Mouse (Mus musculus) activated CD4-positive, CD25-positive, alpha-beta regulatory T cell, adult 9 weeks (primary cell): Measurements from ENCODE around the gene M1ap. TPM values are rescaled to one million over a fixed set of nuclear protein-coding genes. Genes with fewer than 3 reads are reported as not detected.

ENCODE experiments used
- polyA plus RNA-seq: library from polyadenylated mRNA; unstranded; fragments of 100-300 nt; shearing (Covaris generic); gene quantifications from one replicate; pipeline ENCODE4 v1.2.1, GENCODE M21; 2017

Gene M1ap
- 0.64 TPM for polyA plus RNA-seq

GRCm38 (mm10) chr6:82946651-82947050 lies at the start of gene M1ap:
Gene M1ap (plus strand): TSS chr6:82946902.

DNA sequence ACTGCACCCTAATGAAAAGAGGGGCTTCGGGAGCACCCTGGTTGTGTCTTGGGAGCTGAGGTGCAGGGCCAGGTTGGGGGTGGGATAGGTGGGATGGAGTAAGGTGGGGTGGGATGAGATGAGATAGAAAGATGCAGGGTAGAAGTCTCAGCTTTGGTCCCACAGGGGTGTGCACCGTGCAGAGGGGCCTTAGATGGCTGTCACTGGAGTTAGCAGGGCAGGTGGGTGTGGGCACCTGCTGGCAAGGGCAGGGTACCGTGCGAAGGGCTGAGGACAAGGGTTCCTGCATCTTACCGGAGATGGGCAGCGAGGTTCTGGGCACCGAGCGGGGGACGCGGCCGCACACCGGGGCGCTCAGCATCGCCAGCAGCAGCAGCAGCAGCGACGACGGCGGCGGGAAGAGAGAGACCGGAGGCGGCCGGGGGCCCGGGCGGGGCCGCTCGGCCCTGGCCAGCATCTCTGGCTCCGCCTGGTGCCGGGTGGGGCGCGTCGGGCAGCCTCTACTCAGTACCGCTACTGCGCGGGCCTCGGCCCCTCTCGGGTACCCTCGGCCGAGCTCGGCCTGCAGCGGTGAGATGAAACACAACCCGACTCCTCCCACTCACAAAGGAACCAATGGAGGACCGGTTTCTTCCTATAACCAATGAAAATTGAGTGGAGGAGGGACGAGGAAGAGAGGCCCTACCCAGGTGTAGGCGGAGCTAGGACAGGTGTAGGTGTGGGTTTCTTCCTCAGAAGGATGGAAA lies 7.4 kb upstream of the M1ap start, which contains the start of gene Sema4f:
Gene Sema4f (minus strand): TSS at position 603 of the 746 bp plus-strand sequence.

DNA sequence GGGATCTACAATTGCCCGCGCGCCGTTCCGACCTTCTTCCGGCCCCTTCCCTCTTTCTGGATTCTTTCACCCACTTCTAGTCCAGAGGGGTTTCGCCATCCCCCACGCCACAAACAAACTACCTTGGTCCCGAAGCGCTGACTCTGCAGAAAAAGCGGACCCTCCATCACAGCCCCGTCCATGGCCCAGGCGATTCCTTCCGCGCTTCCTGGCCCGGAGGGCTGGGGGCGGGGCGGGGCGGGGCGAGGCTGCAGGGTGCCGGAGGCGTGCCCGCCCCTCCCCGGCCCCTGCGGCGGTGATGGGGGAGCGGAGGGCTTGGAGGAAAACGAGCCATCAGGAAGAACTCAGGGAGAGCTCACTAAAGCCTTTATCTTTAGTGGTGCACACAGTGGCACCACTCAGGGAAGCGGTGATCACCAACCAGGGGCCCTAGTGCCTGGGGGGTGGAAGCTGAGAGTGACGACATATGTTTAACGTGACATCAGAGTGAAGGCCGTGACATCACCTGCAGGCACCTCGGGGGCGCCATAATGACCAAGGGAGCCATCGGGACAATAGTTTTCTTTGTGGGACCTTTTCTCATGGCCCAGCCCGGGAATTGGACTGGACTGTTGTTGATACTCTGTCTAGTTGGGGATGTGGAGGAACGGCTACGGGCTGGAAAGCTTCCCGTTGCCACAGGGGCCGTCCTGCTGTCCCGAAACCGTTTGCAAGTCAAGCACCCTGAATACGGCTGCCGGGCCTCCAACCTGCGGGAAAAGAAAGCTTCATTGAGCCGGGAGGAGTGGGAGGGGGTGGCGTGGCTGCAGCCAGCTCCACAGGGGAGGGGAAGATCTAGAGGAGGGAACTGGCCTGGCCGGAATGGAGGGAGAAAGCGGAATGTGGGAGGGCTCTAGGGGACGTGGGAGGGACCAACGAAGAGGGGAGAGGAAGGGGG lies 86.8 kb downstream of the M1ap start, which contains the start of the genes Dok1 and Loxl3:
Gene Dok1 (minus strand): TSS at position 223 of the 937 bp plus-strand sequence.
Gene Loxl3 (plus strand): TSS at position 925 of the 937 bp plus-strand sequence.

DNA sequence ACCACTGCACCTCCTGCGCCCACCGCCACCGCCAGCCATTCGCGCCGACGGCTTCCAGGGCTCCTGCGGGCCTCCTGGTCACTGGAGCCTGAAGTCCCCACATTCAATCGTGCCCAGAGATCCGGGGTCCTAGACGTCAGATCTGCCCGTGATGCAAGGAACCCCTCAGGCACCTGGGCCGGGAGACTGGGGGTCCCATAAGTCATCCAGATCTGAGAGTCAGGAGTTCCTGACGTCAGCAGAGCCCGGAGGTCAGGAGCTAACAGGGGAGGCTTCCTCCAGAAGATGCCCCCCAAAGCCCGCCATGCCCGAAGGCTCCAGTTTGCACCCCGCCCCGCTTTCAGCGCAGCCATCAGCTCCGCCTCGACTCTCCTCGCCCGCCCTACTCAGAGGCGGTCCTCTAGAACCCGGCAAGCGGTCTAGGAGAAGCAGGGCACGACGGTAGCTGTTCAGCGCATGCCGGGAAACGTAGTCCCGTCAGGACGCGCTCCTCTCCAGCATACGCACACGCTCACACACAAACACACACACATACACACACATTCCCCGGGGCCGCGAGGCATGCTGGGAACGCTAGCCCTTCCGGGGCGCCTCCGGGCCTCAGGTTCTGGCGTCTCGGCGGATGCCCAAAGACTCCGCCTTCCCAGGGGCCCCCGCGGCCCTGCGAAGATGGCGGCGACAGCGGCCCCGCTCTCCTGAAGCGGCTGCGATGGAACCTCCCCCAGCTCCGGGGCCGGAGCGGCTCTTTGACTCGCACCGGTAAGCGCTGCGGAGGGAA lies 107.6 kb downstream of the M1ap start, which contains the start of gene Aup1:
Gene Aup1 (plus strand): TSS at position 448 of the 778 bp plus-strand sequence.

DNA sequence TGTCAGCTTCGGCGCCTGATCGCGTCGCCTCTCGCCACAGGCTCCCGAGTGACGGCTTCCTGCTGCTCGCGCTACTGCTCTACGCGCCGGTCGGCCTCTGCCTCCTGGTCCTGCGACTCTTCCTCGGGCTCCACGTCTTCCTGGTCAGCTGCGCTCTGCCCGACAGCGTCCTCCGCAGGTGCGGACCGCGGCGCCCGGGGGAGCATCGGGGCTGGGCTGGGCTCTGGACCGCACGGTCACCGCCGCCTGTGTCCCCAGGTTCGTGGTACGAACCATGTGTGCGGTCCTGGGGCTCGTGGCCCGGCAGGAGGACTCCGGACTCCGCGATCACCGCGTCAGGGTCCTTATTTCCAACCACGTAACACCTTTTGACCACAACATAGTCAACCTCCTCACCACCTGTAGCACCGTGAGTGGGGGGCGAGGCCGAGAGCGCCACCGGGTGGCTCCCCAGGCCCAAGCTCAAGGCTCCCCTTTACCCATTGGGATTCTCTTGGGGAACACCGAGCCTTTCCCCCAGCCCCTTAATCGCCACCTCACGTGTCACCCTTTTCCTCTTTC lies 108.2 kb downstream of the M1ap start, which contains the start of gene Htra2:
Gene Htra2 (minus strand): TSS at position 403 of the 561 bp plus-strand sequence.

GRCm38 (mm10) chr6:83057790-83058189 lies 111.1 kb downstream of the M1ap start, which contains the start of gene Dqx1:
Gene Dqx1 (plus strand): TSS chr6:83057844.

GRCm38 (mm10) chr6:83070247-83070310 lies 123.4 kb downstream of the M1ap start, which contains the start of gene Tlx2:
Gene Tlx2 (minus strand): TSS chr6:83070293.

DNA sequence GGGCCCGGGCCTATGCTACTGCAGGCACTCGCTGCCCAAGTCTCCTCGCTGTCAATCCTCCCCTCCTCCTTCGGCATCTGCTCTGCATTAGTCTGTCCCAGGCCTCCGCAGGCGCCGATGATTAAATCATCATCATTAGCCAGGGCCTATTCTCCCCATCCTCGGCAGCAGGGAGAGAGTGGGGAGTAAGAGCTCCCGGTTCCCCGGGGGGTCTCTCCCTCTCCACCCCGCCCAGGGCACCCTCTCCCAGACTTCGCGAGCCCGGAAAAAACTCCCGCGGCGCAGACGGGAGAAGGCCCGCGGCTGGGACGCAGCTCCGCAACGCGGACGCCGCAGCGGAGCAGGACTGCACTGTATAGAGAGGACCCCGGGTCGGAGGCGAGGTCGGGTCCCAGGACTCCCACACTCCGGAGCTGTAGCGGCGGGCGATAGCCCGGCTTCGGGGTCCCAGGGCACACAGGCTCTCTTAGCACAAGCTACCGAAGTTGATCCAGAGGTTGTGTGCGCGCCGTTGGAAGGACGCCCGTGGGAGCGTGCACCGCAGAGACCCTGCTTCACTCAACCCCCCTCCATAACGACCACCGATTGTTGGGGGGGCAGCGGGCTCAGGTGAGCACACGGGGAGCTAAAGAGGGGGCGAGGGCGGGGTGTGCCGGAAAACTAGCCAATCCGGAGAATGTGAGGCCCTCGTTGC lies 131.1 kb downstream of the M1ap start, which contains the start of gene Pcgf1:
Gene Pcgf1 (plus strand): TSS at position 240 of the 694 bp plus-strand sequence.

Other genes with a start within 250 kb of the M1ap start
- 183 TPM for gene Pole4, start 241.5 kb upstream of the M1ap start, polyA plus RNA-seq
- gene Hk2, start 172.4 kb upstream of the M1ap start, polyA plus RNA-seq, result 3.9 TPM
- 3.6 TPM for gene Sema4f, start 7.1 kb upstream of the M1ap start, polyA plus RNA-seq
- gene Dok1, start 86.6 kb downstream of the M1ap start, polyA plus RNA-seq, result 56.5 TPM
- 0.32 TPM for gene Loxl3, start 87.3 kb downstream of the M1ap start, polyA plus RNA-seq
- 472 TPM for gene Aup1, start 107.6 kb downstream of the M1ap start, polyA plus RNA-seq
- 67.6 TPM for gene Htra2, start 108.4 kb downstream of the M1ap start, polyA plus RNA-seq
- 4.9 TPM for gene Dqx1, start 110.9 kb downstream of the M1ap start, polyA plus RNA-seq
- gene Tlx2, start 123.4 kb downstream of the M1ap start, polyA plus RNA-seq, result not detected
- gene Pcgf1, start 131.0 kb downstream of the M1ap start, polyA plus RNA-seq, result 32.7 TPM
- not detected for gene Lbx2, start 139.5 kb downstream of the M1ap start, polyA plus RNA-seq
- gene Ccdc142, start 154.7 kb downstream of the M1ap start, polyA plus RNA-seq, result 5.2 TPM
- 5.8 TPM for gene Gm42688, start 154.7 kb downstream of the M1ap start, polyA plus RNA-seq
- gene Mrpl53, start 162.1 kb downstream of the M1ap start, polyA plus RNA-seq, result 65.4 TPM
- gene Mogs, start 168.6 kb downstream of the M1ap start, polyA plus RNA-seq, result 3.9 TPM
- gene Wbp1, start 174.7 kb downstream of the M1ap start, polyA plus RNA-seq, result 71.7 TPM
- gene Ino80b, start 178.5 kb downstream of the M1ap start, polyA plus RNA-seq, result 13.0 TPM
- 0.92 TPM for gene Rtkn, start 188.6 kb downstream of the M1ap start, polyA plus RNA-seq
- gene Wdr54, start 209.5 kb downstream of the M1ap start, polyA plus RNA-seq, result 1.9 TPM
- gene 1700003E16Rik, start 209.5 kb downstream of the M1ap start, polyA plus RNA-seq, result not detected
- 86.5 TPM for gene Dctn1, start 219.0 kb downstream of the M1ap start, polyA plus RNA-seq